Mouse (Mus musculus) embryo, embryonic 10.5 days (tissue): ENCODE results near the gene Mmab.

ENCODE experiments used
- DNase-seq: peaks from one replicate; pipeline ENCODE4 v3.0.0-alpha.2; 2015; ENCODE audit warnings: low spot score

The Mmab gene

GRCm38 (mm10) chr5:114428621-114429020 is 15.2 kb downstream of the Mmab start:
- peak; percentile 8 for DNase-seq

GRCm38 (mm10) chr5:114426732-114427131 is 17.1 kb downstream of the Mmab start:
- DNase-seq = no peak

- no peak for DNase-seq
Measured at GRCm38 (mm10) chr5:114423961-114424360, 19.9 kb downstream of the Mmab start.

GRCm38 (mm10) chr5:114422591-114422990 is 21.3 kb downstream of the Mmab start:
- DNase-seq = no peak

GRCm38 (mm10) chr5:114421561-114422298 is 22.1 kb downstream of the Mmab start:
- no peak for DNase-seq

- DNase-seq = peak; percentile 35
Measured at GRCm38 (mm10) chr5:114418541-114418940, 25.3 kb downstream of the Mmab start.

GRCm38 (mm10) chr5:114416855-114417254 is 27.0 kb downstream of the Mmab start:
- no peak for DNase-seq

- DNase-seq = no peak
Measured at GRCm38 (mm10) chr5:114415606-114416005, 28.3 kb downstream of the Mmab start.

GRCm38 (mm10) chr5:114413067-114413735 is 30.7 kb downstream of the Mmab start:
- no peak for DNase-seq

GRCm38 (mm10) chr5:114412361-114412998 is 31.4 kb downstream of the Mmab start:
- DNase-seq = peak; percentile 8

GRCm38 (mm10) chr5:114410429-114410828 is 33.4 kb downstream of the Mmab start:
- DNase-seq = no peak

- DNase-seq = no peak
Measured at GRCm38 (mm10) chr5:114408846-114409245, 35.0 kb downstream of the Mmab start.

GRCm38 (mm10) chr5:114407810-114408209 is 36.0 kb downstream of the Mmab start:
- no peak for DNase-seq

GRCm38 (mm10) chr5:114407269-114407668 is 36.6 kb downstream of the Mmab start:
- no peak for DNase-seq

GRCm38 (mm10) chr5:114406592-114406991 is 37.3 kb downstream of the Mmab start:
- no peak for DNase-seq

- DNase-seq = no peak
Measured at GRCm38 (mm10) chr5:114393169-114393568, 50.7 kb downstream of the Mmab start.

- no peak for DNase-seq
Measured at GRCm38 (mm10) chr5:114384448-114384847, 59.4 kb downstream of the Mmab start.

GRCm38 (mm10) chr5:114383184-114383904 is 60.5 kb downstream of the Mmab start:
- DNase-seq = peak; percentile 49
